Mouse (Mus musculus) heart, embryonic 11.5 days (tissue): ENCODE measurements around the gene Stk11. TPM values are rescaled to one million over a fixed set of nuclear protein-coding genes. Genes with fewer than 3 reads are reported as not detected.

Source experiments
- ATAC-seq: fragments of 200-750 bp; cut with Nextera tagmentation; replicated peaks from 2 replicates; pipeline ENCODE4 v1.8.0; 2017; ENCODE audit warnings: moderate library complexity; ENCODE audit not compliant: insufficient number of reproducible peaks, low FRiP score, low TSS enrichment
- H3K27ac ChIP-seq: fragments of 300-500 bp; sonication (generic); 2 replicates; pipeline ENCODE4 v1.5.1; 2014; ENCODE audit warnings: mild to moderate bottlenecking, low read depth, low read length
- H3K27me3 ChIP-seq: fragments of 300-500 bp; sonication (generic); 2 replicates; pipeline ENCODE4 v1.6.1; 2014; ENCODE audit warnings: mild to moderate bottlenecking, low read length, mixed read lengths; ENCODE audit not compliant: control insufficient read depth, insufficient read depth
- H3K36me3 ChIP-seq: fragments of 300-500 bp; sonication (generic); 2 replicates; pipeline ENCODE4 v1.6.1; 2014; ENCODE audit warnings: mild to moderate bottlenecking, low read length, moderate library complexity, mixed read lengths; ENCODE audit not compliant: control insufficient read depth, insufficient read depth
- H3K4me1 ChIP-seq: fragments of 300-500 bp; sonication (generic); 2 replicates; pipeline ENCODE4 v1.6.1; 2014; ENCODE audit warnings: low read length; ENCODE audit not compliant: control insufficient read depth, insufficient read depth
- H3K4me2 ChIP-seq: fragments of 300-500 bp; sonication (generic); 2 replicates; pipeline ENCODE4 v1.6.1; 2014; ENCODE audit warnings: mild to moderate bottlenecking, moderate library complexity
- H3K4me3 ChIP-seq: fragments of 300-500 bp; sonication (generic); 2 replicates; pipeline ENCODE4 v1.5.1; 2014; ENCODE audit warnings: low read depth, low read length
- H3K9ac ChIP-seq: fragments of 300-500 bp; sonication (generic); 2 replicates; pipeline ENCODE4 v1.6.1; 2014; ENCODE audit warnings: mild to moderate bottlenecking, low read depth, low read length, moderate library complexity
- H3K9me3 ChIP-seq: fragments of 300-500 bp; sonication (generic); replicated peaks from 2 replicates; pipeline ENCODE4 v1.6.1; 2016; ENCODE audit warnings: low read length; ENCODE audit not compliant: control insufficient read depth
- WGBS: fragments of 180-500 bp; shearing (Covaris S2); extraction: QIAGEN DNeasy Blood & Tissue Kit; methylation state at CpG from one replicate; pipeline ENCODE4 v1.1.7; 2014; ENCODE audit not compliant: insufficient replicate concordance; 5-methylcytosine and 5-hydroxymethylcytosine counted together
- polyA plus RNA-seq: library from polyadenylated mRNA; unstranded; fragments of >200 nt; fragmentation: Nextera tagmentation; extraction: Ambion mirVana; gene quantifications from 2 replicates; pipeline ENCODE4 v1.2.1, GENCODE M21; 2014

Stk11 gene
- polyA plus RNA-seq, 1 experiment from 2014 or later = 20.0 TPM

DNA sequence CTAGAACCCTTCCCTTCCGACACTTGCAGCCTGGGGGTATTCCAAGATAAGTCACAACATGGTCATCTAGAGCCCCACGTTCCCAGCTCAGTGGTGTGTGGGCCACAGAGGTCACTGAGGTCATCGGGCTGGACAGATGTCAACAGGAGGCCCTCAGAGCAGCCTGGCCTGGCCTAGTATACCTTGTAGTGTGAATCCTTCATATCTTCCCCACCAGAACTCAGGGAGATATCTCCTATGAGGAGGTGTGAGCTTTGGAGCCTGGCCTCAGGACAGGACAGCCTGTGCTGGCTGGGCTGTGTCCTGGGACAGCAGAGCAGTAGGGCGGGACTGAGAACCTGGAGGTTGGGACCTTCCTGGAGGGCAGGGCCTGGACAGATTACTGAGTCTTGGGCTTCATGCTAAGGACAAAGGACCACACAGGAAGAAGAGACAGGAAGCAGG lies 31.0 kb downstream of the Stk11 start:
- 51% methylated on average over 4 of the region's 4 CpGs for WGBS
- Histone ChIP-seq H3K27ac (peak overlapping the region; percentile 99), H3K4me3 (peak overlapping the region; percentile 2; the same call in 1 of the 2 replicates), H3K4me1 (peaks cover 40% of the 10 kb centered on the region), H3K36me3 (peaks cover 26% of the 10 kb centered on the region), H3K4me2 (peak overlapping the region; percentile 28), H3K9me3 (no peaks in the 10 kb centered on the region), H3K9ac (peak overlapping the region; percentile 63), H3K27me3 (no peaks in the 10 kb centered on the region)
- no peak for ATAC-seq

DNA sequence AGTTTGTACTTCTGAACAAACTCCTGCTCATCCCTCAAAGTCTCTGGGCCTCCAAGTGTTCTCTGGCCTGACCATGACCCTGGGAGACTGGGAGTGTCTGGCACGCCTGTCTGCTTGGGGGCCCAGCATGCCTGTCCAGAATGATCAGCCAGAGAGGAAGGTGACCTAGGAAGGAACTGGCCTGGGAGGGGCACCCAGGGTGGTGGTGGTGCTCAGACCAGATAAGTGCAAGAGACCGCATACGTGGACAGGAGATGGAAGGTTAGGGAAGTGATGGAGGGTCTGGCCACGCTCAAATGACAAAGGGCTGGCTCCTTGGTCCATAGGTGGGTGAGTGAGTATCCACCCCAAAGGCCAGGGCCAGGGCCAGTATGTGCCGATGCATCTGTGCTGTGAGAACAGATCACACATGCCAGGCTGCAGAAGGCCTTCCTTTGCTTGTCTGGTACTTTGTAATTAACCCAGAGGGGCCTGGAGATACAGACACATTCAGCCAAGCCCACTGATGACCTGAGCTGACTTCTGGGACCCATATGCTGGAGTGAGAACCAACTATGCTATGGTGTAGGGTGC lies 31.6 kb downstream of the Stk11 start:
- H3K27me3 ChIP-seq = no peaks in the 10 kb centered on the region
- 47% methylated on average over 5 of the region's 5 CpGs for WGBS
- H3K9ac ChIP-seq = peak overlapping the region; percentile 99
- H3K4me3 ChIP-seq = peak overlapping the region; percentile 96
- H3K9me3 ChIP-seq = no peaks in the 10 kb centered on the region
- H3K27ac ChIP-seq = peak overlapping the region; percentile 99
- H3K36me3 ChIP-seq = peaks cover 28% of the 10 kb centered on the region
- peak overlapping the region; percentile 92 for H3K4me2 ChIP-seq
- peaks cover 42% of the 10 kb centered on the region for H3K4me1 ChIP-seq
- ATAC-seq = no peak

DNA sequence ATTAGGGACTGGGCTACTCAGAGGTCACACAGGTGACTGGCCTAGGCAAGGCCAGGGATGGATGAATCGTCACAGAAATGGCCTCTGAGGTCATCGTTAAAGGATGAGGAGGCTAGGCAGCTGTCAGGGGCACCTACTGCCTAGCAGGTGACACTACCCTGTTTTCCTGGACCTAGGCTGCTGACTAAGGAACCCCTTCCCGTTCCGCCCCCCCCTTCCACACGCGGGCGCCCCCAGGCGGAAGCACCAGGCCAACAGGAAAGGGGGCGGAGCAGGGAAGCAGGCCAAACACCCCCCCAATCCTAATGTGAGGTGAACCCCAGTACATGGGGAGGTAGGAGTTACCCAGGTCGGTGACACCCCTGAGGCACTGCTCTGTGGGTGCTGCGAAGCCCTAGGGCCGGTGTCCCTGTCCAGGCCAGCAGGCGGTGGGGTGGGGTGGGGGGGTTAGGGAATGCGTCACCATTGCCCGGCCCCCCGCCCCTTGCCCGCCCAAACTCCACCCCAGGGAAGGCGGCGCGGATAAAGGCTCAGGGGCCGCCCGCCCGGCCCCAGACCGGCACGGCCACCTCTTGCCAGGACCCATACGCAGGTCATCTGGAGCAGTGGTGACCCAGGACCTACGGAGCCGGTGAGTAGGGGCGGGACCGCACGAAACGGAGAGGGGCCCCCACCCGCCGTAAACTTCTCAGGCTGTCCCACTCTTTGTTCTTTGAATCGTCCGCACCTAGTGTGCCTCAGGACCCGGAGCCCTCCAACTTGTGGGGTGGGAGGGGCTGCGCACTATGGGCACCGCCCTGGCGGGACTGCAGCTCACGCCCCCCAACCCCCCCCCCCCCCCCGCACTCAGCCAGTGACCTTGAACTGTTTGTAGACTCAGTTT lies 32.4 kb downstream of the Stk11 start, which contains the start of gene Midn:
TSS of gene Midn (plus strand) at position 554 of the 883 bp plus-strand sequence.
- Histone ChIP-seq H3K36me3 (peaks cover 31% of the 10 kb centered on the region), H3K9ac (peak within 1 kb of the TSS; percentile 99), H3K4me2 (peak within 1 kb of the TSS; percentile 92), H3K9me3 (no peaks in the 10 kb centered on the region), H3K27me3 (no peaks in the 10 kb centered on the region), H3K27ac (peak within 1 kb of the TSS; percentile 99), H3K4me3 (peak within 1 kb of the TSS; percentile 96), H3K4me1 (peaks cover 45% of the 10 kb centered on the region)
- WGBS = under 1% methylated on average over 33 of the region's 42 CpGs
- ATAC-seq = peak; percentile 59

DNA sequence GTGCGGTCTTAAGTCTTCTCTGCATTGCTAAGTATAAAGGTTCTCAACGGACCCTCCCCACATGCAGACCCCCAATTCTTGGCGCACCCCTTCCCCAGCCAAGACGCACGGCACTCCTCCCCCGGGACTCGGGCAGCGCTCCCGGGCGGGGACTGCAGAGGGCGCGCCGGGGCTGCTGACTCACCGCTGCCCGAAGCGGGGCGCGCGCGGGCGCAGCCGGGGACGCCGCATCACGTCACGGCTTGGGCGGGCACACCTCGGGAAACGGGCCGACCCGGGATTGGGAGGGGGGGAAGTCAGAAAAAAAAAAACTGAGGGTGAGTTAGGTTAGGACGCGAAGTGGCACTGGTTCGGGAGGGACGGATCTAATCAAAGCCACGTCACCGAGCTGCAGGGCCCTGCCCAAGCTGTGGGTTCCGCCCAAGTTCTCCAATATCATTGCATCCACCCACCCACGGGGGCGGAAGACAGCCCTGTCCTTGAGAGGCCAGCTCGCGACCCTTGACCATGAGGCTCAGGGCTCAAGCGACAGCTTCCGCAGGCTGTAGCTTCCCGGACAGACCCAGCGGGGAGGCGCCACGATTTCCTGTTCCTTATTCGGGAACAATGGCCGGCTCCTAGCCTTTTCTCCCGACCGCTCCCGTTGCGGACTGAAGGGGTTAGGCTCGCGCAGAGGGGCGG lies 33.1 kb downstream of the Stk11 start:
- peak; percentile 32 for ATAC-seq
- 2% methylated on average over 56 of the region's 57 CpGs for WGBS
- peak overlapping the region; percentile 99 for H3K9ac ChIP-seq
- no peaks in the 10 kb centered on the region for H3K27me3 ChIP-seq
- no peaks in the 10 kb centered on the region for H3K9me3 ChIP-seq
- peak overlapping the region; percentile 99 for H3K27ac ChIP-seq
- H3K4me3 ChIP-seq = peak overlapping the region; percentile 96
- H3K4me2 ChIP-seq = peak overlapping the region; percentile 92
- H3K36me3 ChIP-seq = peaks cover 38% of the 10 kb centered on the region
- H3K4me1 ChIP-seq = peaks cover 49% of the 10 kb centered on the region

DNA sequence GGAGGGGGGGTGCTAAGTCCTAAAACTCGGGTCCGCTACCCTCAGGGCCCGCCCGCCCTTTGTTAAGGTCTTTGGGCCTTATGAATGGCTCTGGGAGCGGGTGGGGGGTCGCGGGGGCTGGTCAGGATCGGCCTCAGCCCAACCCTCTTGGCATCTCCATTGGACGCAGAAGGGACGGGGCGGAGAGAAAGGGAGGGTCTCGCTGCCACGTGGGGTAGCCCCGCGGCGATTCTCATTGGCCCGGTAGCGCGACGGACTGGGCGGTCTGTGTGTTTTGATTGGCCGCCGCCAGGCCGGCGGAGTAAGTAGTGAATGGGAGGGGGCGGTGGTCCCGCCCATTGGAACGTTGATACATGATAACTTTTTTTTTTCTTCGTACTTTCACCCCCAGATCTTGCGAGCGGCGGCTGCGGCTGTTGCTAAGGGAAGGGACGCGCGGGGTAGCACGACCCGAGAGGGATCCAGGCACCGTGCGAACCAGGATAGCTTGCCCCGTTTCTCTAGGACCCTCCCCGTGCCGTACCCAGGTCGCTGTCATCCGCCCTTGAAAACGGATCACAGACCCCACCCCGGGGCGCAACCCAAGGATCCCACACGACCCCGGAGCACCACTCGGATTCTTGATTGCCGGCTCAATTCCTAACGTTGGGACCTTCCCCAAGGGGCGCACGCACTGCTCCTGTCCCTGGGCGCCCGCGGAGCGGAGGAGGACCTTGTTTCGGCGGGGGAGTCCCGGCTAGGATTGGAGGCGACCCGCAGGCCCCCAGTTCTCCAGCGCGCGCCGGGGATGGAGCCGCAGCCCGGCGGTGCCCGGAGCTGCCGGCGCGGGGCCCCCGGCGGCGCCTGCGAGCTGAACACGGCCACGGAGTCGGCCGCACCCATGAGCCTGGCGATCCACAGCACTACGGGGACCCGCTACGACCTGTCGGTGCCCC lies 34.0 kb downstream of the Stk11 start:
- Histone ChIP-seq H3K9ac (peak overlapping the region; percentile 99), H3K4me3 (peak overlapping the region; percentile 96), H3K4me1 (peaks cover 54% of the 10 kb centered on the region), H3K27ac (peak overlapping the region; percentile 99), H3K4me2 (peak overlapping the region; percentile 92), H3K36me3 (peaks cover 39% of the 10 kb centered on the region), H3K27me3 (no peaks in the 10 kb centered on the region), H3K9me3 (no peaks in the 10 kb centered on the region)
- peak; percentile 79 for ATAC-seq
- WGBS = under 1% methylated on average over 85 of the region's 88 CpGs

DNA sequence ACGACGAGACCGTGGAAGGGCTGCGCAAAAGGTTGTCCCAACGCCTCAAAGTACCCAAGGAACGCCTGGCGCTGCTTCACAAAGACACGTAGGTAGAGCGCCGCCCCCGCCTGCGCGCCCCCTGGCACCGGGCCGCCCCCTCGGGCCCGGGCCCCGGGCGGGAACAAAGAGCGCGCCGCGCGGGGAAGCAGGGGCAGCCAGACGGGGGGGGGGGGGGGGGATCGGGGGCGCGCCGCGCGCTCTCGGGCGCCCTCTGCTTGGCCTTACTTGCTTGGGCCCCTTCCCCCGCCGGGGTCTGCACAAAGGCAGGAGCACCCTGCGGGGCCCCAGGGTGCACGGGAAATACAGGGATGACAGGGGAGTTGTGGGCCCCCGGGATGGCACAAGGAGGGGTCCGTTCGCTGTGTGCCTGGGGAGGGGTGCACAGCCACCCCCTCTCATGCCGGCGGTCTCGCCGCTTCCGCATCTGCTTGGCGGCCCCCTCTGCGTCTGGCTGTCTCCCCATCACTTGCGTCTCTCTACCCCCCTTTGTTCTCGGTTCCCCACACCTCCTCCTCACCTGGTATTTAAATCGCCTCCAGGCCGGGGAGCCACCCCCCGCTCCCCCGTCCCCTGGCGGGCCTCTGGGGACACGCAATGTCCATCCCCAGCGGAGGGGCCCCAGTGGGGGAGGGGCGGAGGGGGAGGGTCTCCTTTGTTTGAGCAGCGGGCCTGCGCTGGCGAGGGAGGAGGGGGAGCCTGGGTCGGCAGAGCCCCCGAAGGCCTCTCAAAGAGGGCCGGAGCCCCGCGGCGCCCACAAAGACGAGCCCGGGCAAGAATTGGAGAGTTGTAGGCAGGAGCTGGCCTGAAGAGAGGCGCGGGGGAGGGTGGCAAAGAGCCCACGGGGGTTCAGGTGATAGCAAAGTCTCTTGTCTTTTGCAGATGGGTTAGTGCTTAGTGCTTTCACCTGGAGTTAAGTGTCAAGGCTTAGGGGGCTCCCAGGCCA lies 34.9 kb downstream of the Stk11 start:
- Histone ChIP-seq H3K36me3 (peaks cover 40% of the 10 kb centered on the region), H3K9ac (peak overlapping the region; percentile 99), H3K27ac (peak overlapping the region; percentile 99), H3K27me3 (no peaks in the 10 kb centered on the region), H3K4me3 (peak overlapping the region; percentile 96), H3K4me1 (peaks cover 58% of the 10 kb centered on the region), H3K4me2 (peak overlapping the region; percentile 92), H3K9me3 (no peaks in the 10 kb centered on the region)
- no peak for ATAC-seq
- under 1% methylated on average over 47 of the region's 71 CpGs for WGBS

DNA sequence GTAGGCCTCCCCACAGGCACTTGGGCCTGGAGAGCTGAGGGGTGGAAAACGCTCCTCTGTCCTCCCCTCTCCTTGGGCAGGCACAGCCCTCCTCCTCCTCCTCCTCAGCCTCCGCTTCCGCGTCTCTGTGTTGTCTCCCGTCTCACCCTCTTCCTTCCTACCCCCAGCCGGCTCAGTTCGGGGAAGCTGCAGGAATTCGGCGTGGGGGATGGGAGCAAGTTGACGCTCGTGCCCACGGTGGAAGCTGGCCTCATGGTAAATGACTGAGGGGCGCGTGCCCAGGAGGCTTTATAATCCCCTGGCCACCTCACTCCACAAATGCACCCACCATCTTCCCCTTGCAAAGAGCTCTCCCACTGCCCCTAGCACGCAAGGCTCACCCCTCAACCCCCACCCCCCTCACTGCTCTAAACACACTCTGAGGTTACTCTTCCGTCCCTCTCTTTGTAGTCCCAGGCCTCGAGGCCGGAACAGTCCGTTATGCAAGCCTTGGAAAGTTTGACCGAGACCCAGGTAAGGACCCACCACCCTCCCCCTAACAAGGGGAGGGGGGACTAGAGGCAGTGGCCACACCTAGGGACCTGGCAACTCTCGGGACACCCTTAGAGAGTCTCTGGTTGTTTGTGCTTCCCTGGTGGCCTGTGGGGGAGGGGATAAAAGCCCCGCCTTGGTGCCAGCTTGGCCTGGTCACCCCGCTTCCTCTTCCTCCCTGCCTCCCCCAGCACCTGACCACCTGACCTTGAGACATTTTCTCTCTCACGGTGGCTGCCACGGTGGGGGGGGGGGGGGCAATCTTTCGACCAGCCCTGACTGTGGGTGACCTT lies 35.8 kb downstream of the Stk11 start:
- Histone ChIP-seq H3K36me3 (peaks cover 42% of the 10 kb centered on the region), H3K9me3 (no peaks in the 10 kb centered on the region), H3K4me1 (peaks cover 56% of the 10 kb centered on the region), H3K27me3 (no peaks in the 10 kb centered on the region), H3K9ac (peak overlapping the region; percentile 99), H3K27ac (peak overlapping the region; percentile 99), H3K4me3 (peak overlapping the region; percentile 96), H3K4me2 (peak overlapping the region; percentile 92)
- WGBS = 2% methylated on average over 23 of the region's 26 CpGs
- no peak for ATAC-seq
